Mouse (Mus musculus) liver, adult 2 months (tissue): Measurements from ENCODE around the gene Gm8369.

ENCODE experiments used
- CTCF ChIP-seq: fragments of 200-500 bp; IDR thresholded peaks from 2 replicates; pipeline ENCODE4 v1.5.1; 2011; ENCODE audit warnings: low read depth, low read length, control low read depth
- POLR2A ChIP-seq: fragments of 200-500 bp; IDR thresholded peaks from 2 replicates; pipeline ENCODE4 v1.6.1; 2011; ENCODE audit warnings: low read length, control low read depth; ENCODE audit not compliant: insufficient read depth; ENCODE audit errors: extremely low read depth

DNA sequence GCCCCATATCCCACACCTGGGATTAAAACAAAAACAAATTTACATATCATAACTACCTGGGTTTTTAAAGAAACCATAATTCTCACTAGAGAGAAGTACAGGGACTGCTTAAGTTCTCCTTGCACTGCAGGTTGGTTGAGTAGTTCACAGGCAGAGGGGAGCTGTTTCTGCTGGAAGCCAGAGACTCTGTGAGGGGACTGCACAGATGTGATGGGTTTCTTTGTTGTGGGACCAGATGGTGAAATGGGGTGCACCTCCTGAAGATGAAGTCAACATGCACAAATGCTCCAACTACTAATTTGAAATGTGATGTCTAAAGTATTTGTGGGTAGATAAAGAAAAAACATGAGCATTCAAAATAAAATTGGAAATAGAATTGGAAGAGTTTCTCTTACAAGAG, 62.2 kb downstream of the Gm8369 start:
- TF ChIP-seq CTCF = no peak
- TF ChIP-seq POLR2A = no peak
